Mouse (Mus musculus) B cell, adult 2 months (primary cell): ENCODE measurements at regions not wholly inside any gene's neighbourhood (a gene's known extent, or its start where the extent isn't known, plus 50 kb on each side); places are given as distances from the start of the nearest gene placed in this dataset.

Source experiments
- DNase-seq, 2 experiments: peaks; one replicate each; pipeline ENCODE4 v3.0.0; 2022

DNA sequence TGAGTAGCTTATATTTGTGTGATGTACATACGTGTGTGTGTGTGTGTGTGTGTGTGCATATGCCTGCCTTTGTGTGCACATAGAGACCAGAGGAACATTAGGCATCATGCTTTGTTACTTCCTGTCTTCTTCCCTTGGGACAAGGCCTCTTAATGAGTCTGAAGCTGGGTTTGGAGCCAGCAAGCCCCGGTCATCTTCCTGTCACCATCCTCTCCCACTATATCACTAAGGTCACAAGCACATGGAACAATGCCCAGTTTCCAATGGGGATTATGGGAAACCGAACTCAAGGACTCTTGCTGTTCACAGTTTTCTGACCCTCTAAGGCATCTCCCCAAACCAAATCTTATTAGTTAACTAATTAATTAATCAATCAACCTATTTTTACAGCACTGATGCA is 60.7 kb upstream of the Map4k3 start:
- DNase-seq, result no peak

GRCm38 (mm10) chr17:80786858-80787257 is 58.6 kb upstream of the Map4k3 start:
- DNase-seq, result no peak

DNA sequence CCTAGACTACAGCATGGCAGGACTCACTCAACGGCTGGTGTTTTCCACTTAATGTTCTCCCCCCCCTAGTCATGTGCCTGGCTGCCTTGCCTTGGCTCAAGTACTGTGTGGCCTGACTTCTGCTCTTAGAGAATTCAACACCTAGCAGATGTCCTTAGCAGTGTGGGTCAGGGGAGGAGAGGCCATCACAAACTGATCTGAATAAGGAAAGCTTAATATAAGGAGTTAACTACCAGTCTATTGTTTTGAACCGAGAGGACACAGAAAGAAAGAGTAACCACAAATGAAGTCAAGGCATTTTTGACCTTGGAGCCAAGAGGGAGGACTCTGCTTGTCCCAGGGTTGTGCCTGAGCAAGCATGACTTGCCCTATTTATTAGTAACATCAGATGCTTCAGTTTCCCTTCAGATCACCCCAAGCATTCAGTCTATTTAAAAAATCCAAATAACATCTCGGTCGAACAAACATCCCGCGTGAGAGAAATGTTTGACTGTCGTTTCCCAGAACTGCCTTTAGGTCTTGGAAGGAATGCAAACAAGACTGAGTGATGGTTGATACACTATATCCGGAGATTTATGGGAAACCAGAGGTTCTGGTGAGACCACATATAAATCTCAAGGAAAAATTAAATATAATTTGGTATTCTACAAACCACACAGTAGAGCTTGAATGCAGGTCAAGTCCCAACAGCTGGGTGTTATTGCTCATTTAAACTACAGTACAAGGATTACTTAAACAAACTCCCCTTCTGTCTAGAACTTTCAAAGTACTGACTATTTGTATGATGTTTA is 58.0 kb upstream of the Map4k3 start:
- DNase-seq, result no peak

- DNase-seq, result no peak
These were observed 57.2 kb upstream of the Map4k3 start for GRCm38 (mm10) chr17:80785476-80785875.

DNA sequence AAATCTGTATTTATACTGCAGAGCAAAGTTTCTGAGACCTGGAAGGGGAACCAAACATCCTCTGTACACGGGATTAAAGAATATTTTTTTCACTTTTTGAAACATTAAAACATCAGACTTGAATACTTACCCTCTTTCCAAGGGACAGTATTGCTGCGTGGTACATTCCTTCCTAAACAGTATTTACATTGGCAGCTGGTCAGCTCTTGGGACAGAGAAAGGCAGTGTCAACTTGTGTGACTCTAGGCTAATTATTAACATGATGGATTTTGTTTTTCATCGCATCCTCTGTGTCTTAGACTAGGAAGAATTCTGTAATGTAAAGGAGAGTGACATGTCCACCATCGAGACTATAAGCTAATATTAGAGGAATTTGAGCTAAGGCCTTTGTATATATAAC is 56.8 kb upstream of the Map4k3 start:
- no peak for DNase-seq

- DNase-seq, result no peak
These were observed 53.9 kb upstream of the Map4k3 start for GRCm38 (mm10) chr17:80782233-80782632.

GRCm38 (mm10) chr17:80781621-80782020 is 53.3 kb upstream of the Map4k3 start:
- no peak for DNase-seq

DNA sequence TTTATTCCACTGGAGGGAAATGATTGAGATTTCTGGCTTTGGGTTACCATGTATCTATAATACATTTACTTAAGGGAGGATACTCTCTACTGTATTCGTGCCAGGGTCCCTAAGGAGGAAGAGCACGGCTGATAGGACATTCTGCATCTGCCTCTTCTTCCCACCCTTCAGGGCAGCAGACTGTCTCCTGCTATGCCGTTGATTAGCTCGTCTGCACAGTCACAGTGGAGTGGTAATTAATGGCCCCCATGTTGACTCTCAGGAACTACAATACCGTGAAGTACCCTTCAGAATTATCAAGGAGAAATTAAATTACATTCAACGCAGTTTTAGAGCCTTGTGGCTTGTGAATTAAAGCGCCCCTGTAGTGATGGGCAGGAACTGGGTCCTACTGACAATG is 52.0 kb upstream of the Map4k3 start:
- no peak for DNase-seq

GRCm38 (mm10) chr17:80779782-80780181 is 51.5 kb upstream of the Map4k3 start:
- DNase-seq, result no peak
